Mouse (Mus musculus): ENCODE measurements around the gene Plcd3.

The Plcd3 gene

GRCm38 (mm10) chr11:103116959-103117590, 15.6 kb upstream of the Plcd3 start:
- peak; percentile 83 to 90 for DNase-seq

- peak; percentile 99 to 100 for DNase-seq
Measured at GRCm38 (mm10) chr11:103116008-103116818, 14.8 kb upstream of the Plcd3 start, which contains the start of gene Hexim1. Hexim1 (plus strand) TSS chr11:103116231.

GRCm38 (mm10) chr11:103115163-103116007, 13.9 kb upstream of the Plcd3 start:
- peak; percentile 82 to 88 for DNase-seq

- DNase-seq = no peak
Measured at GRCm38 (mm10) chr11:103114270-103114943, 12.9 kb upstream of the Plcd3 start.

GRCm38 (mm10) chr11:103113771-103114170, 12.3 kb upstream of the Plcd3 start:
- DNase-seq = no peak

GRCm38 (mm10) chr11:103113005-103113404, 11.5 kb upstream of the Plcd3 start:
- no peak for DNase-seq

- DNase-seq = peak; percentile 32 to 44
Measured at GRCm38 (mm10) chr11:103112552-103112912, 11.1 kb upstream of the Plcd3 start.

- DNase-seq = peak; percentile 77 to 87
Measured at GRCm38 (mm10) chr11:103111881-103112551, 10.6 kb upstream of the Plcd3 start.

- DNase-seq = peak in 1 of 2 experiments; percentile 35
Measured at GRCm38 (mm10) chr11:103111301-103111700, 9.8 kb upstream of the Plcd3 start.

GRCm38 (mm10) chr11:103106386-103106785, 4.9 kb upstream of the Plcd3 start:
- DNase-seq = peak in 1 of 2 experiments; percentile 11

GRCm38 (mm10) chr11:103105810-103106209, 4.4 kb upstream of the Plcd3 start:
- DNase-seq = peak in 1 of 2 experiments; percentile 10

- DNase-seq = peak; percentile 45 to 71
Measured at GRCm38 (mm10) chr11:103105180-103105725, 3.8 kb upstream of the Plcd3 start.

- DNase-seq = peak in 1 of 2 experiments; percentile 7
Measured at GRCm38 (mm10) chr11:103104469-103104868, 3.0 kb upstream of the Plcd3 start.

GRCm38 (mm10) chr11:103103621-103104020, 2.2 kb upstream of the Plcd3 start:
- DNase-seq = peak in 1 of 2 experiments; percentile 17

GRCm38 (mm10) chr11:103102725-103103349, 1.4 kb upstream of the Plcd3 start:
- DNase-seq = peak; percentile 98

GRCm38 (mm10) chr11:103101866-103102501, 526 bp upstream of the Plcd3 start:
- peak; percentile 73 to 81 for DNase-seq

- DNase-seq = peak in 1 of 2 experiments; percentile 44
Measured at GRCm38 (mm10) chr11:103100361-103100760, 1.1 kb downstream of the Plcd3 start.

GRCm38 (mm10) chr11:103099352-103099940, 2.0 kb downstream of the Plcd3 start:
- DNase-seq = no peak

GRCm38 (mm10) chr11:103098531-103099190, 2.8 kb downstream of the Plcd3 start:
- DNase-seq = peak in 1 of 2 experiments; percentile 28

Data from kidney, postnatal 4 days (tissue).